Mouse (Mus musculus): ENCODE measurements around the gene Adam23. TPM values are rescaled to one million over a fixed set of nuclear protein-coding genes. Genes with fewer than 3 reads are reported as not detected.

Gene Adam23
- polyA plus RNA-seq, 1 experiment = 2.9 TPM

GRCm38 (mm10) chr1:63561772-63562520 lies 116.3 kb downstream of the Adam23 start:
- Histone ChIP-seq H3K4me3 (replicated peaks; ENCODE audit: extremely low read depth, low read depth, low read length) (no peak overlapping the region), H3K4me1 (ENCODE audit: control insufficient read depth, insufficient read depth, low read length) (no peaks in the 10 kb centered on the region)
- 76% methylated on average over 4 of the region's 4 CpGs for WGBS
- TF ChIP-seq CTCF (IDR thresholded peaks at IDR 0.05; ENCODE audit: insufficient read depth, low read length) = no peak
- TF ChIP-seq POLR2A (IDR thresholded peaks at IDR 0.05; ENCODE audit: borderline replicate concordance, extremely low read depth, low read depth, low read length) = no peak
- no peak for DNase-seq

- DNase-seq = no peak
- WGBS = 71% methylated on average over 4 of the region's 4 CpGs
These were observed 118.2 kb downstream of the Adam23 start for GRCm38 (mm10) chr1:63563928-63564327.

GRCm38 (mm10) chr1:63566501-63566900 lies 120.8 kb downstream of the Adam23 start:
- 43% methylated on average over 7 of the region's 7 CpGs for WGBS
- no peak for DNase-seq
- Histone ChIP-seq H3K4me1 (ENCODE audit: control insufficient read depth, insufficient read depth, low read length) (no peaks in the 10 kb centered on the region), H3K4me3 (replicated peaks; ENCODE audit: extremely low read depth, low read depth, low read length) (no peak overlapping the region)
- TF ChIP-seq POLR2A (IDR thresholded peaks at IDR 0.05; ENCODE audit: borderline replicate concordance, extremely low read depth, low read depth, low read length) (no peak), CTCF (IDR thresholded peaks at IDR 0.05; ENCODE audit: insufficient read depth, low read length) (no peak)

More at GRCm38 (mm10) chr1:63563928-63564327, 118.2 kb downstream of the Adam23 start:
- no peak for TF ChIP-seq CTCF (IDR thresholded peaks at IDR 0.05; ENCODE audit: insufficient read depth, low read length)
- no peak for TF ChIP-seq POLR2A (IDR thresholded peaks at IDR 0.05; ENCODE audit: borderline replicate concordance, extremely low read depth, low read depth, low read length)
- Histone ChIP-seq H3K4me1 (ENCODE audit: control insufficient read depth, insufficient read depth, low read length) (no peaks in the 10 kb centered on the region), H3K4me3 (replicated peaks; ENCODE audit: extremely low read depth, low read depth, low read length) (no peak overlapping the region)

- WGBS = 19% methylated on average over 4 of the region's 4 CpGs
- TF ChIP-seq POLR2A (IDR thresholded peaks at IDR 0.05; ENCODE audit: borderline replicate concordance, extremely low read depth, low read depth, low read length) (no peak), CTCF (IDR thresholded peaks at IDR 0.05; ENCODE audit: insufficient read depth, low read length) (no peak)
- Histone ChIP-seq H3K4me1 (ENCODE audit: control insufficient read depth, insufficient read depth, low read length) (no peaks in the 10 kb centered on the region), H3K4me3 (replicated peaks; ENCODE audit: extremely low read depth, low read depth, low read length) (no peak overlapping the region)
- DNase-seq = no peak
These were observed 121.3 kb downstream of the Adam23 start for GRCm38 (mm10) chr1:63567031-63567430.

GRCm38 (mm10) chr1:63572229-63572628 lies 126.5 kb downstream of the Adam23 start:
- DNase-seq = no peak
- TF ChIP-seq POLR2A (IDR thresholded peaks at IDR 0.05; ENCODE audit: borderline replicate concordance, extremely low read depth, low read depth, low read length) = no peak
- TF ChIP-seq CTCF (IDR thresholded peaks at IDR 0.05; ENCODE audit: insufficient read depth, low read length) = no peak
- Histone ChIP-seq H3K4me1 (ENCODE audit: control insufficient read depth, insufficient read depth, low read length) (no peaks in the 10 kb centered on the region), H3K4me3 (replicated peaks; ENCODE audit: extremely low read depth, low read depth, low read length) (no peak overlapping the region)
- WGBS = 78% methylated on average over 7 of the region's 7 CpGs

GRCm38 (mm10) chr1:63573432-63573831 lies 127.7 kb downstream of the Adam23 start:
- H3K4me1 ChIP-seq (ENCODE audit: control insufficient read depth, insufficient read depth, low read length) = no peaks in the 10 kb centered on the region
- TF ChIP-seq CTCF (IDR thresholded peaks at IDR 0.05; ENCODE audit: insufficient read depth, low read length) (no peak), POLR2A (IDR thresholded peaks at IDR 0.05; ENCODE audit: borderline replicate concordance, extremely low read depth, low read depth, low read length) (no peak)
- no peak overlapping the region for H3K4me3 ChIP-seq (replicated peaks; ENCODE audit: extremely low read depth, low read depth, low read length)
- DNase-seq = no peak
- WGBS = 67% methylated on average over 6 of the region's 6 CpGs

GRCm38 (mm10) chr1:63573864-63574611 lies 128.3 kb downstream of the Adam23 start:
- H3K4me1 ChIP-seq (ENCODE audit: control insufficient read depth, insufficient read depth, low read length) = no peaks in the 10 kb centered on the region
- no peak for TF ChIP-seq POLR2A (IDR thresholded peaks at IDR 0.05; ENCODE audit: borderline replicate concordance, extremely low read depth, low read depth, low read length)
- no peak overlapping the region for H3K4me3 ChIP-seq (replicated peaks; ENCODE audit: extremely low read depth, low read depth, low read length)
- DNase-seq = no peak
- 63% methylated on average over 12 of the region's 12 CpGs for WGBS

GRCm38 (mm10) chr1:63576803-63577202 lies 131.1 kb downstream of the Adam23 start:
- no peaks in the 10 kb centered on the region for H3K4me1 ChIP-seq (ENCODE audit: control insufficient read depth, insufficient read depth, low read length)
- H3K4me3 ChIP-seq (replicated peaks; ENCODE audit: extremely low read depth, low read depth, low read length) = no peak overlapping the region
- DNase-seq = no peak
- WGBS = 72% methylated on average over 5 of the region's 5 CpGs
- TF ChIP-seq CTCF (IDR thresholded peaks at IDR 0.05; ENCODE audit: insufficient read depth, low read length) (no peak), POLR2A (IDR thresholded peaks at IDR 0.05; ENCODE audit: borderline replicate concordance, extremely low read depth, low read depth, low read length) (no peak)

- no peak for DNase-seq
- TF ChIP-seq CTCF (IDR thresholded peaks at IDR 0.05; ENCODE audit: insufficient read depth, low read length) = no peak
- TF ChIP-seq POLR2A (IDR thresholded peaks at IDR 0.05; ENCODE audit: borderline replicate concordance, extremely low read depth, low read depth, low read length) = no peak
- WGBS = 77% methylated on average over 8 of the region's 8 CpGs
- Histone ChIP-seq H3K4me3 (replicated peaks; ENCODE audit: extremely low read depth, low read depth, low read length) (no peak overlapping the region), H3K4me1 (ENCODE audit: control insufficient read depth, insufficient read depth, low read length) (no peaks in the 10 kb centered on the region)
These were observed 133.5 kb downstream of the Adam23 start for GRCm38 (mm10) chr1:63579153-63579552.

- no peaks in the 10 kb centered on the region for H3K4me1 ChIP-seq (ENCODE audit: control insufficient read depth, insufficient read depth, low read length)
- 73% methylated on average over 7 of the region's 7 CpGs for WGBS
- H3K4me3 ChIP-seq (replicated peaks; ENCODE audit: extremely low read depth, low read depth, low read length) = no peak overlapping the region
- no peak for DNase-seq
- no peak for TF ChIP-seq CTCF (IDR thresholded peaks at IDR 0.05; ENCODE audit: insufficient read depth, low read length)
- no peak for TF ChIP-seq POLR2A (IDR thresholded peaks at IDR 0.05; ENCODE audit: borderline replicate concordance, extremely low read depth, low read depth, low read length)
These were observed 141.2 kb downstream of the Adam23 start for GRCm38 (mm10) chr1:63586869-63587268.
